Mouse (Mus musculus) ovary, adult 18-20 months (tissue): ENCODE measurements around the gene A630095N17Rik.
A peak's percentile ranks its signal among the peaks of the same experiment; 100 is the strongest.

Experiments
- DNase-seq: peaks from one replicate; pipeline ENCODE4 v3.0.0; 2022; ENCODE audit warnings: low spot score, mixed read lengths

The A630095N17Rik gene

DNA sequence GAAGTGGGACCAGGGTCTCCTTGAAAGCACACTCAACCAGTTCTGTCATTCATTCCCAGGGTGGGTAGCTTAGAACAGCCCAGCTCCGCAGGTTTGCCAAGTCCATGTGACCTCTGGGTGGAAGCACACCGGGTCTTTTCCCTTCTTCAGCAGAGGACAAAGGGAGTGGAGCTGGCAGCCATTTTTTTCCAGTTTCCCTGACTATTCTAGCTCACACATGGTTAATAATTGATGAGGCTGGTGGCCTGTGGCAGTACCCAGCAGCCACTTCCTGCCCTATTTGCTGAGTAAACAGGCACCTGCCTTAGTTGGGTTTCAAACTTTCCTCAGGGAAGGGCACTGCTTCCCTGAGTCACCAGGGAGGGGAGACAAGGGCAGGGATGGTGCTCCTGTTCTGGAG is 17.5 kb downstream of the A630095N17Rik start:
- no peak for DNase-seq

DNA sequence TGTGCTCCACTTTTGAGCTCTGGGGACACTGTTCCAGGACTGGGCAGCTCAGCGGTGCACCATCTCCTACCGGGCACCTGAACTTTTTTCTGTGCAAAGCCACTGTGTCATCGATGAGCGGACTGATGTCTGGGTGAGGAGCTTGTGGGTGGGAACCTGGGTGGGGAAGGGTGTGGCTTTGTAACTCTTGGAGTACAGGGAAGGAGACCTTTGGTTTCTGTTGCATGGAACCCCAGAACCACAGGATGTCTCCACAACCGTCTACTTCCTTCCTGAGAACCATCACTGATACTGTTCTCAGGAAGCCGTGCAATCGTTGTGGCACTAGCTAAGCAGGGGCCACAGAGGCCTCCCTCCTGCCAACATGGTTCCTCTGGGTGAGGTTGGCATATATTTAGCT is 18.8 kb downstream of the A630095N17Rik start:
- no peak for DNase-seq

DNA sequence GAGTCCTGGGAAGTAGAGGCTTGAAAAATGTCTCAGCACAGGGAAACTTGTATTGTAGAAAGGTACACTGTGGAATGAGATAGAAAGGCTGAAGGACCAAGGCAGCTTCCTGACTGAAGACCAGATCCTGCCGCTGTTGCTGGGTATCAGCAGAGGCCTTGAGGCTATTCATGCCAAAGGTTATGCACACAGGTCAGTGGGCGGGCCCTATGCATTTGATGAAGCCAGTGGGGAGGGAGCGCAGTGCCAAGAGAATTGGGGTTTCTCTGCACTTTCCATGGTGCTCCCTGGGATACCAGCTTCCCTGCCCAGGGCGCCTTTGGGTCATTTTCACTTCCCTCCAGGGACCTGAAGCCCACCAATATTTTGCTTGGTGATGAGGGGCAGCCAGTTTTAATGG is 19.4 kb downstream of the A630095N17Rik start:
- no peak for DNase-seq

GRCm38 (mm10) chr1:75211141-75211708 is 20.7 kb downstream of the A630095N17Rik start:
- no peak for DNase-seq

- DNase-seq = peak; percentile 92
Observed at GRCm38 (mm10) chr1:75210136-75211087, 21.5 kb downstream of the A630095N17Rik start, which contains the start of the genes Glb1l and Stk16. TSS of gene Glb1l (minus strand) at chr1:75210813. TSS of gene Stk16 (plus strand) at chr1:75210838.

DNA sequence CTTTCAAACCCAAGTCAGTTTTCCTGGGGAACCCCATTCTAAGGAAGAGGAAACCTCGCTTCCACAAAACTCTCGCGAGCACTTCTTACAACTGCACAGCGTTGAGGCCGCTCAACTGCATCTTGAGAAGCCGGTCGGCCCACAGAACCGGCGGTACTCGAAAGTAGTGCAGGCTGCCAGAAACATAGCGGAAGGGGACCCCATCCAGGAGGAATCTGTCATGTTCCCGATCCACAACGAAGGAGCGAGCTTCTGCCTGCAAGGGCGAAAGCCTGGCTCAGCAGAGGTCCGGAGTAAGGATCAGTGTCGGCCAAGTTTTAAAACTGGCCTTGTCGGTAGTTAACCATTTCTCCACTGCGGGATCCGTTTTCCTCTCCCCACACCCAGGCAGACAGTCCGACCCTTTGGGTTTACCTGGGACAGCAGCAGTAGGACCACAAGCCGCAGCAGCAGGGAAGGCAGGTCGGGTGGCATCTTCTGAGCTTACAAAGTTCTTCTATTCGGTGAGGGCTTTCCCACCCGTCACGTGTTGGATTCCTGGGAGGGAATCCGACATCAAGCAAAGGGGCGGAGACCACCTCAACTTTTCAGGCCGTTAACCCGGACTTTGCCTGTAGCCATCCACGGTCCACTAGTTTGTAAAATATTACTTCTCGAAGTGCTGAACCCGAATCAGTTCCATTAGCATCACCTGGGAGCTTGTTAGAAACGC is 22.8 kb downstream of the A630095N17Rik start:
- no peak for DNase-seq

DNA sequence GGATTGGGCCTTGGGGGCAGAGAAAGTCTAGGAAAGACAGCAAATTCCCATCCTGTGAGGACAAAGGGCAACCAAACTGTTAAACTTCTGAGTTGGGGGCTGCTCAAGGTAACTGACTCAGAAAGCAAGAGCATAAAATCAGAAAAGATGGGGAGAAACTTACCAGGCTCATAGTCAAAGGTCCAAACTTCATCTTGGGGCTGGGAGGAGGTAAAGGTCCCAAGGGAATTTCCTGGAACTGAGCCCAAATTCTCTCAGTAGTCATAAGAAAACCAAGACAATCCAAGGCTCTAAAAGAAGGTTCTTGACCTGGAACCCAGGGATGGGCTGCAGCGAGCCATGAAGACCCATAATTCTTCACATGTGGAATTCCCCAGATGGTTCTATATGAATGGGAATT is 30.7 kb downstream of the A630095N17Rik start:
- no peak for DNase-seq

DNA sequence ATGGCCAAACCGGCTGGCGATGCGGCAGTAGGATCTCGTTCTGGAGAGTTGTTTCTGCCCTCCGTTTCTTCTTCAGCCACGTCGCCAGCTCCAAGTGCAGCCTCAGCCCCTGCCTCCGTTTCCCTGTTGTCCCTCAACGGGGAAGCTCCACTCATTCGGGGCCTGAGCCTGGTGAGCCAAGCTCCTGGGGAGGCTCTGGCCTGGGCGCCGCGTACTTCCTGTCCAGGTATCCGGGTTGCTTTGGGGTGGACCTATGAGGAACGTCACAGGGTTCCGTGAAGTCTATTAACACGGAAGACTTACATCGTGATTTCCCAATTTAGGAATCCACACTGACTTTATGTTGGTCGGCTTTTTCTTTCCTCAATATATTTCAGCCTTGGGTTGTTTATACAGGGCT is 39.5 kb downstream of the A630095N17Rik start:
- no peak for DNase-seq

DNA sequence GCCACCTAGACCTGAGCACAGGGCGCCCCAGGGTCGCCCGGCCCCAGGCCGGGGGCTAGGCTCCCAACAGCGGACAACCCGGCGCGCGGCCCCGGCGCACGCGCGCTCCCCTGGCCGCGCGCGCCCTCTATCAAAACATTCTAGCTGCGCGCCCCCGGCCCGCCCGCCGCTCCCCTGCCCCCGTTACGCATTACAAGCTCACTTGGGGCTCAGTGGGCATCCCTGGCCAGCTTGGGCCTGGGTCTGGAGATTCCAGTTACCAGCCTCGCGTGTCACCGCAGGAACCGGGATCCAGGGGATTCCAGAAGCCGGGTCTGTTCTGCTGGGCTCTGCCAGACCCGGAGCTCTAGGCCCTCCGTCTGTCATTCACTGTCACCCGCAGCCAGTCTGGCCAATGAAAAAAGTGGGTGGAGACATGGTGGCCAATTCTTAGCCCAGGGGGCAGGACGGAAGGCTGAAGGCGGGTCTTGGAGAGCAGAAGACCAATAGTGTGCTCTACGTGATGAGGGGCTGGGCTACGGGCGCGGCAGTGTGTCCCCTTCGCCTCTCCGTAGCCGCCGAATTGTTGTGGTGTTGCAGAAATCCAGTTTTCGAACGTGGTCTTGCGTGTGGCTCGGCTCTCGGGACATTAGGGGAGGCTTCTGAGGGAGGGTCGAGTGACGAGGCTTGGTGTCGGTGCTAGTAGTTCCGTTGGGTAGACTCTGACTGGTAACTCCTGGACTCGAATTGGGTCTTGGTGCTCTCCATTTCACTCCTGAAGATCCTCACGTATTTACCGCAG is 40.1 kb downstream of the A630095N17Rik start, which contains the start of the genes Ankzf1 and Atg9a:
Gene Ankzf1, plus strand, starts transcription at position 530 of the 781 bp plus-strand sequence.
Gene Atg9a, minus strand, starts transcription at position 575 of the 781 bp plus-strand sequence.
- peak; percentile 98 for DNase-seq

DNA sequence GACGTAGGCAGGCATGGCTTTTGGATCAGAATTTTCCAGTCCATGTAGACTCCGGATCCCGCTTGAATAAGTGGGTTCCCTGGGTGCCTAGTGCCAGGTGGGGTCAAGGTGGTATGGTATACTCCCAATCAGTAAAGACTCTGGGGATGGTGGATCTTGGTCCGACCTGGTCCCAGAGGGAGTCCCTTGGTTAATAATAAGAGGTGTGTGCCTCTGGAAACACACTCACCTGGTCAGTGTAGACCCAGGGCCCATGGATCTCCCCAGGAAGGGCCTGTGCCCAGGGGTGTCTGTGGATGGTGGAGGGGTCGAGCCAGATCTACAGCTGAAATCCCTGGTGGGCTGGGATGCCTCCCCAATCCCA is 40.7 kb downstream of the A630095N17Rik start:
- no peak for DNase-seq

GRCm38 (mm10) chr1:75190577-75190976 is 41.3 kb downstream of the A630095N17Rik start:
- DNase-seq = no peak

DNA sequence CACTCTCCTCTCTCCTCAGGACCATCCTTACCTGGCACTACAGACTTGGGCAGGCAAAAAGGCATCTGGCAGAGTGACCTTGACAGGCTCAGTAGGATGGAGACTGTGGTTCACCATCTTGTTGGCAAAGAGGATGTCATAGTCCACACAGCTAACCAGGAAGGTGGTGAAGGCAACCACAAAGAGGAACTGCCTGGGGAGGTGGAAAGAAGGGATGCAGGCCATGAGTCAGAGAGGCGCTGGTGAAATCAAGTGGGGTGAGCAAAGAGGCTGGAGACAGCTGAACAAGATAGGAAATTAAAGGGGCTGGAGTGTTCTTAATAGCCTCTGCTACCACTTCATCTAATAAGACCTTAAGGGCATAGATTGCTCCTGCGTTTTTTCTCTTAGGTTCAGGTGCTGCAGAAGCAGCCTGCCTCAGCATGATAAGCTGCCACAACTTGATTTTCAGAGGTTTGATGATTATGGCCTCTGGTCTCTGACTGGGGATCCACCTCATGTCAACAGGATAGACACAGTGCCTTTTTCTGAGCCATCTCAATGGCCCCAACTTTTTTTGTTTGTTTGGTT is 43.9 kb downstream of the A630095N17Rik start:
- DNase-seq = no peak

GRCm38 (mm10) chr1:75187126-75187525 is 44.8 kb downstream of the A630095N17Rik start:
- no peak for DNase-seq

- no peak for DNase-seq
Observed at GRCm38 (mm10) chr1:75185495-75185894, 46.4 kb downstream of the A630095N17Rik start.

- DNase-seq = no peak
Observed at GRCm38 (mm10) chr1:75182160-75182559, 49.7 kb downstream of the A630095N17Rik start.

DNA sequence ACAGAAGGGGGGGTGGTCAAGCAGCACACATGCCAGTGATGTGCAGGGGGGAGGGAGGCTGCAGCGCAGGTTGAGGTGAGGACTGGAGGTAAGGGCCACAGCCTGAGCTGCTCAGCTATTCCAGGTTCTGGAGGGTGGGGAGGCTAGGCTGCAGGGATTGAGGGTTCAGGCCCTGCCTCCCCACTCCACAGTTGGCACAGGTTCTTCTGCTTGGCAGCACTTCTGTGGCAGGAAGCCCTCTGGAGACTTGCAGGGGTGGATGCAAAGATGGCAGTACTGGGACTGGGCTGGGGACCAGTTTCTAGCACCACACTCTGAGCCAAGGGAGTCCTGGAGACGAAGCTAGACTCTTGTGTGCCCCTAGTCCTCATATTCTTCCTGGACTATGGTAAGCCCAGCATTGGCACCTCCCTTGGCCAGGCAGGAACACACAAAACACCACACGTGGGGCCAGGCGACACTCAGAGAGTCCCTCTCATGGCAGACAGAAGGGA is 50.5 kb downstream of the A630095N17Rik start:
- DNase-seq = no peak

DNA sequence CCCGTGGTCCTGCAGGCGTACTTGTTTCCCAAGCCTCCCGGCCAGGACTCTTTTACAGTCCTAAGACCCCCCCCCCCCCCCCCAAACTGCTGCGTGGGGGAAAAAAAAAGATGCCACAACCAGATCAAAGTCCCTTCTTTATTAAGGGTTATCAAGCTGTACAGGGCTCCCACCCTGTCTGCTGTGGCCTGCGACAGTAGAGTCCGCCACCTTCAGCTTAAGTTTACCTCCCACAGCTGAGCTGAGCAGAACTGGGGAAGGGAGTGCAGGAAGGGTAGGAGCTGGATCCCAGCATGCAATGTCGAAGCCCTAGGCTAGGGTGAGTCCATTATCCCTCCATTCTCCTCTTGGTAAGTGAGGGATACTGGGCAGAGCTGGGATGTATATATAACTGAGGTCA is 51.2 kb downstream of the A630095N17Rik start:
- no peak for DNase-seq

- peak; percentile 80 for DNase-seq
Observed at GRCm38 (mm10) chr1:75180105-75180590, 51.8 kb downstream of the A630095N17Rik start, which contains the start of gene Abcb6. TSS of gene Abcb6 (minus strand) at chr1:75180392.

DNA sequence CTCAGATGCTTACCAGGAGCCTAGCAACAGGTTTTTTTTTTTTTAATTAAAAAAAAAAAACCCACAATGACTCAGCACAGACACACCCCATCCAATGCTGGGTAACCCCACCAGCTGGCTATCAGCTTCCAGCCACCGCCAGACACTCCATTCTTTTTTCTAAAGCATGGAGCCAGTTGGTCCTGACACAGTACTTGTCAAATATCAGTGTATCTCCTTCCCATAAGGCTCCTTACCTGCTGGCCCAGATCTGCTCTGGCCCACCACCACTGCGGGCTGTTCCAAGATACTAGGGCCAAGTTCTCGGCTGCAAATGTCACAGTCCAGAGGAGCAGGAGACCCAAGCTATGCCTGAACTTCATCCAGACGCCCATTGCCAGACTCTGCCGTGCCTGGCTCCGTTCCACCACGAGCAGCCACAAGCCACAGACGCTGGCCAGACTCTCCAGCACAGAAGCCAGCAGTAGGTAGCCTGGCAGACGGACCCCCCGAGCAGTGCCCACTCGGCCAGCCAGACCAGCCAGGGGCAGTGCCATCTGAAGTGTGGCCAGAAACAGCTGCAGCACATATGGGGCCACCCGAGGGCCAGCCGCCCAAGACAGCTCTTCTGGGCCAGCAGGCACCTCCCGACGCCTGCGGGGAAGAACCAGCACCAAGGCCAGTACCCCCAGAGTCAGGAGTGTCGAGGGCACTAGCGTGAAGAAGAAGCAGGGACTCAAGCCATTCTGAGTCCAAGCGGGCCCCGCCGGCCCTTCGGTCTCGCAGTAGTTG is 52.4 kb downstream of the A630095N17Rik start:
- DNase-seq = no peak
